Mouse (Mus musculus) neural tube, embryonic 11.5 days (tissue): ENCODE results near the gene Chtf18. TPM values are rescaled to one million over a fixed set of nuclear protein-coding genes. Genes with fewer than 3 reads are reported as not detected.

Experiments
- ATAC-seq: fragments of 200-750 bp; cut with Nextera tagmentation; 2 replicates; pipeline ENCODE4 v1.8.0; 2017; ENCODE audit warnings: moderate number of reproducible peaks, mild to moderate bottlenecking, moderate TSS enrichment, moderate library complexity; ENCODE audit not compliant: insufficient read depth, low FRiP score, low TSS enrichment
- DNase-seq: peaks from one replicate; pipeline ENCODE4 v3.0.0-alpha.2; 2015; ENCODE audit warnings: low spot score
- H3K27ac ChIP-seq: fragments of 300-500 bp; sonication (generic); 2 replicates; pipeline ENCODE4 v1.5.1; 2014; ENCODE audit warnings: low read depth, mild to moderate bottlenecking, low read length
- H3K27me3 ChIP-seq: fragments of 300-500 bp; sonication (generic); 2 replicates; pipeline ENCODE4 v1.6.1; 2014; ENCODE audit warnings: mild to moderate bottlenecking, low read length, mixed read lengths; ENCODE audit not compliant: control insufficient read depth, insufficient read depth
- H3K36me3 ChIP-seq: fragments of 300-500 bp; sonication (generic); 2 replicates; pipeline ENCODE4 v1.6.1; 2014; ENCODE audit warnings: mild to moderate bottlenecking, low read length, moderate library complexity, mixed read lengths; ENCODE audit not compliant: control insufficient read depth, insufficient read depth
- H3K4me1 ChIP-seq: fragments of 300-500 bp; sonication (generic); 2 replicates; pipeline ENCODE4 v1.6.1; 2014; ENCODE audit warnings: low read length, mixed read lengths; ENCODE audit not compliant: control insufficient read depth, insufficient read depth
- H3K4me2 ChIP-seq: fragments of 300-500 bp; sonication (generic); 2 replicates; pipeline ENCODE4 v1.6.1; 2014; ENCODE audit warnings: low read depth, mild to moderate bottlenecking, moderate library complexity
- H3K4me3 ChIP-seq: fragments of 300-500 bp; sonication (generic); 2 replicates; pipeline ENCODE4 v1.5.1; 2014; ENCODE audit warnings: low read depth, low read length
- H3K9ac ChIP-seq: fragments of 300-500 bp; sonication (generic); 2 replicates; pipeline ENCODE4 v1.6.1; 2014; ENCODE audit warnings: mild to moderate bottlenecking, low read length
- H3K9me3 ChIP-seq: fragments of 300-500 bp; sonication (generic); 2 replicates; pipeline ENCODE4 v1.6.1; 2016; ENCODE audit warnings: low read length; ENCODE audit not compliant: control insufficient read depth
- microRNA-seq: library from miRNA; unstranded; fragments of <30 nt; microRNA quantifications from one replicate; pipeline ENCODE4, GENCODE M21; 2016
- polyA plus RNA-seq: library from polyadenylated mRNA; unstranded; fragments of >200 nt; fragmentation: Nextera tagmentation; extraction: Ambion mirVana; gene quantifications from 2 replicates; pipeline ENCODE4 v1.2.1, GENCODE M21; 2014

The Chtf18 gene
- polyA plus RNA-seq, 1 experiment from 2014 or later = 22.5 TPM

GRCm38 (mm10) chr17:25672982-25673381, 54.2 kb downstream of the Chtf18 start:
- no peaks in the 10 kb centered on the region for H3K36me3 ChIP-seq
- no peak overlapping the region for H3K4me2 ChIP-seq
- H3K9ac ChIP-seq = no peak overlapping the region
- ATAC-seq = no peak
- H3K27ac ChIP-seq = no peak overlapping the region
- no peaks in the 10 kb centered on the region for H3K27me3 ChIP-seq
- no peaks in the 10 kb centered on the region for H3K9me3 ChIP-seq
- no peak for DNase-seq
- H3K4me3 ChIP-seq = no peak overlapping the region
- peaks cover 6% of the 10 kb centered on the region for H3K4me1 ChIP-seq

Small RNA genes within 50 kb of the gene (microRNA-seq; reads per million reads assigned to microRNA genes)
- gene Gm25083 = not detected

Other genes starting within 250 kb of the Chtf18 start
- not detected in 2 replicates for gene Sstr5, start 230.1 kb downstream of the Chtf18 start, polyA plus RNA-seq
- gene Sox8, start 156.7 kb downstream of the Chtf18 start, polyA plus RNA-seq = 6.5 and 9.1 TPM in 2 replicates
- gene Lmf1, start 148.3 kb downstream of the Chtf18 start, polyA plus RNA-seq = 23.6 and 23.9 TPM in 2 replicates
- 2.8 and 3.3 TPM in 2 replicates for gene Gng13, start 10.2 kb downstream of the Chtf18 start, polyA plus RNA-seq
- gene Rpusd1, start 251 bp upstream of the Chtf18 start, polyA plus RNA-seq = 21.5 and 22.9 TPM in 2 replicates
- gene Mslnl, start 8.6 kb upstream of the Chtf18 start, polyA plus RNA-seq = 0.13 TPM in 1 of 2 replicates, not detected in the other
- 0.42 TPM in 1 of 2 replicates, not detected in the other for gene Msln, start 27.0 kb upstream of the Chtf18 start, polyA plus RNA-seq
- 22.9 and 27.8 TPM in 2 replicates for gene Narfl, start 46.4 kb upstream of the Chtf18 start, polyA plus RNA-seq
- gene Haghl, start 58.3 kb upstream of the Chtf18 start, polyA plus RNA-seq = 74.6 and 77.3 TPM in 2 replicates
- 0.15 and 0.34 TPM in 2 replicates for gene Ccdc78, start 59.2 kb upstream of the Chtf18 start, polyA plus RNA-seq
- 65.7 and 66.6 TPM in 2 replicates for gene Fam173a, start 65.5 kb upstream of the Chtf18 start, polyA plus RNA-seq
- gene AC134908.4, start 68.2 kb upstream of the Chtf18 start, polyA plus RNA-seq = 0.78 TPM in 1 of 2 replicates, not detected in the other
- gene Metrn, start 69.7 kb upstream of the Chtf18 start, polyA plus RNA-seq = 29.4 and 38.8 TPM in 2 replicates
- gene Fbxl16, start 81.7 kb upstream of the Chtf18 start, polyA plus RNA-seq = 13.2 and 14.7 TPM in 2 replicates
- gene Wdr24, start 96.2 kb upstream of the Chtf18 start, polyA plus RNA-seq = 29.2 and 31.8 TPM in 2 replicates
- 52.1 and 55.6 TPM in 2 replicates for gene Jmjd8, start 101.4 kb upstream of the Chtf18 start, polyA plus RNA-seq
- gene Stub1, start 106.0 kb upstream of the Chtf18 start, polyA plus RNA-seq = 327 and 334 TPM in 2 replicates
- gene Rhbdl1, start 109.9 kb upstream of the Chtf18 start, polyA plus RNA-seq = 4.3 and 4.4 TPM in 2 replicates
- gene Gm20683, start 114.3 kb upstream of the Chtf18 start, polyA plus RNA-seq = 1.2 and 2.9 TPM in 2 replicates
- 8.6 and 10.5 TPM in 2 replicates for gene Rhot2, start 117.4 kb upstream of the Chtf18 start, polyA plus RNA-seq
- gene Wdr90, start 134.1 kb upstream of the Chtf18 start, polyA plus RNA-seq = 17.8 and 20.3 TPM in 2 replicates
- 8.2 and 8.7 TPM in 2 replicates for gene Mcrip2, start 141.3 kb upstream of the Chtf18 start, polyA plus RNA-seq
- 57.8 and 58.8 TPM in 2 replicates for gene Mettl26, start 147.7 kb upstream of the Chtf18 start, polyA plus RNA-seq
- gene Wfikkn1, start 153.4 kb upstream of the Chtf18 start, polyA plus RNA-seq = 1.2 and 1.7 TPM in 2 replicates
- gene Rab40c, start 192.3 kb upstream of the Chtf18 start, polyA plus RNA-seq = 23.6 and 25.9 TPM in 2 replicates
- 51.6 and 60.9 TPM in 2 replicates for gene Pigq, start 217.5 kb upstream of the Chtf18 start, polyA plus RNA-seq
- 0.11 and 0.38 TPM in 2 replicates for gene Nhlrc4, start 217.5 kb upstream of the Chtf18 start, polyA plus RNA-seq
- not detected in 2 replicates for gene A930017K11Rik, start 225.1 kb upstream of the Chtf18 start, polyA plus RNA-seq